Mouse (Mus musculus): ENCODE measurements at regions not wholly inside any gene's neighbourhood (a gene's known extent, or its start where the extent isn't known, plus 50 kb on each side); places are given as distances from the start of the nearest gene placed in this dataset.

DNA sequence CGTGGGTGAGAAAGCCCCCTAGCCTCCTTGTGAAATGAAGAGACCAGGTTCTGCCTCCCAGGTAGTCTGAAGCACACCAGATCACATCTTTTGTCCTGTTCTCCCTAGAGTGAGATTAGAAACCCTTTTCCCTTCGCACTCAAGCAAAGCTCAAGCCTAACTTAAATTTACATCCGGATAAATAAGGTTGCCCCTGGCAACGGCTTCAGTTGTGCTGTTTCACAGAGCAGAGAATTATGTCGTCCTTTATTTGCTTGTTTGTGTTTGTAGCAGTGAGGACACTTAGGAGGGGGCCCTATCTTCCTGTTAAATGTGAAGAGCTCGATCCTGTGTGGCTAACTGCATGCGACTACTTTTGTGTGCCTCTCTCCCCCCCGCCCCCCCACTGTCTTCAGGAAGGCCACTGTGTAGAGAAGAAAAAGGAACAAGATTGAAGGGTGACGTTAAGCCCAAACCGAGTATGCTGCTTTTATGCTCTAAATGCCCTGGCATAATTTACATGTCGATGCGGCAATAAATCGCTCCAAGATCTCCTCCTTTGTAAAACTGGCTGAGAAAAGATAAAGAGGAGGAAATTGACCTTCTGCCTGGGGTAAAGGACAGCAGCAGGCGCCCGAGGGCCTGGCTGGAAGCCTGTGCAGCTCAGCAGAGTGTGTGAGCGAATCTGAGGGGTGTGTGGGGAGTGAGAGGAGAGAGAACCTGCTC, 439.9 kb downstream of the Prdm2 start:
- TF ChIP-seq TCF12 (IDR thresholded peaks at IDR 0.05; ENCODE audit: low read depth, low read length) (no peak), ZNF384 (IDR thresholded peaks at IDR 0.05; ENCODE audit: low read depth, low read length) (no peak), CTCF (conservative IDR thresholded peaks at IDR 0.05 in 1 of 2, IDR thresholded peaks at IDR 0.05 in 1 of 2; ENCODE audit: low read depth in 2 of 2, low read length in 2 of 2) (no peak), POLR2A (IDR thresholded peaks at IDR 0.05; ENCODE audit: low read depth, low read length) (no peak), MEF2A (IDR thresholded peaks at IDR 0.05; ENCODE audit: borderline replicate concordance, low read depth, low read length) (no peak), MAX (IDR thresholded peaks at IDR 0.05; ENCODE audit: low read length) (no peak), EP300 (IDR thresholded peaks at IDR 0.05; ENCODE audit: low read length) (no peak)

Measured in CH12.LX (cell line).